Mouse (Mus musculus) heart, adult 9 months (tissue): ENCODE data around the gene Nelfe.

Experiments used
- DNase-seq, 2 experiments: peaks; one replicate each; pipeline ENCODE4 v3.0.0; 2022; ENCODE audit warnings: low spot score in 2 of 2

Nelfe gene

DNA sequence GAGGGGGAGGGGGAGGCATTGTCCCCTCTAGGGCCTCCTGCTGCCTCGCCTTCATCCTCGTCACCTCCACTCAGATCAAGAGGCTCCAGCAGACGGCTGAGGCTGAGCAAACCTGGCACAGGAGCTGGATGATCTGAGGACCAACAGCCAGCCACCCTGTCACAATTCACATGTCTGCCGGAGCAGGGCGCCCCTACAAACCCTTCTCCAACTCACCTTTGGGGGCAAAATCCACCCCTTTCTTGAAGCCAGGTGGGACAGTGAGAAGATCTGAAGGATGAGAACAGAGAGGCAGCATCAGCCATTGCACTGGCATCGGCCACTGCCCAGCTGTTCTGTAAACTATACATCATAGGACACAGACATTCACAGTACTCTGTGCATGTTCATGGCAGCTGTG, 3.0 kb upstream of the Nelfe start:
- DNase-seq, result no peak

DNA sequence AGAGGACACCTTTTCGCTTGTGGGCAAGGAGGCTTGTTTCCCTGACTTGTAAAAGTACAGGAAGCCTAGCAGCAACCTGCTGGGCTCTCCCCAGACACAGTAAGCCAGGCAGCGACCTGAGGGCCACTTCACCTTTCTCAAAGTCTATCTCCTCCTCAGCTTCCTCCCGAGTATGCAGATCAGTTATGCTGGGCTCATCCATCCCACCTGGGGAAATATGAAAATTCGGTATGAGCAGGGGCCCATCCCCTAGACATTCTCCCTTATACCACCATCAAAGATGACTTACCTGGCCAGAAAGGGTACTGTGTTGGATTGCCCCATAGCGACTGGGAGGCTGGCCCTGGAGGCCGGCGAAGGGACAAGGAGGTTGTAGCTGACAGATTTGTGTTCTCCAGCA, 2.6 kb upstream of the Nelfe start:
- DNase-seq, result no peak

DNA sequence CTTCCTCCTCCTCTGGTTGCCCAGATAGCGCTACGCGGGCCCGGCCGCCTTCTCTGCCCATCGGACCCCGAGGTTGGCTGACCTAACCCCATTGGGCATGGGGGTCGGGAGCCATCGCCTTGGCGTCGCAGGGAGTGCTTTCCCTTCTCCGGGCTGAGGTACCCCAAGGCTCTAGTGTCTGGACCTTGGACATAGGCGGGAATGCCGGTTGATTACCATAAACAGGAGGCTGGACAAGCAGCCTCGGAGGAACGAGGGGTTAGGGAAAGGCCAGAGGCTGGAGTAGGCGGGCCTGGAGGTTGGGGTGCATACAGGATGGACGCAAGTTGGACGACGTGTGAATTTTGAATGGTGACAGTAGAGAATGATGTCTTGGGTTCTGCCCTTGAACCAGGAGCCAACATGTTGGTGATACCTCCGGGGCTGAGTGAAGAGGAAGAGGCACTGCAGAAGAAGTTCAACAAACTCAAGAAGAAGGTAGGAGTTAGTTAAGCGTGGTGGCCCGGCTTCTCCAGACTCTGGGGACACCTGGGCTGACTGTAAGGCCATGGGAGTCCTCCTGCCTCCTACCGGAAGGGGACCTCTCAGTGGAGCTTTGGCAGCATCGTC, 430 bp downstream of the Nelfe start:
- DNase-seq, result no peak

- no peak for DNase-seq
These were observed 3.3 kb downstream of the Nelfe start for GRCm38 (mm10) chr17:34853511-34853910.

- no peak for DNase-seq
These were observed 4.6 kb downstream of the Nelfe start for GRCm38 (mm10) chr17:34854761-34855160.

DNA sequence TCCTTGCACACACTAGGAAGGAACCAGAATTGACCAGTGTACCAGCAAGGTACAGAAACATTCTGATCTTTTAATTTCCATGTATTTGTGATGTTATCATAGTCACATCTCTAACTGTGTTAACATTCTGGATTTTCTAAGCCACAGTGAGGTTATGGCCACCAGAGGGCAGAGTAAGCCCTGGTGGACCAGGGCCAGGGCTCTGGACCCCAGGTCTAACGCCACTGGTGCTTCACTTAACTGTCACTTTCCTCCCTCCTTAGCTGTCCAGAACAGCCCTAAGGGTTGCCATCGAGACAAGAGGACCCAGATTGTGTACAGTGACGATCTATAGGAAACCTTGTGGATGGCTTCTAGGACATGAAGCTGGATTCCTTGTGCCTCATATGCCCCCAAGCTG, 5.6 kb downstream of the Nelfe start:
- DNase-seq, result peak in 1 of 2 experiments; percentile 35

- no peak for DNase-seq
These were observed 8.5 kb downstream of the Nelfe start for GRCm38 (mm10) chr17:34858670-34859069.

GRCm38 (mm10) chr17:34860514-34860913, 10.3 kb downstream of the Nelfe start:
- no peak for DNase-seq

GRCm38 (mm10) chr17:34861704-34862415, 11.7 kb downstream of the Nelfe start:
- DNase-seq, result no peak

DNA sequence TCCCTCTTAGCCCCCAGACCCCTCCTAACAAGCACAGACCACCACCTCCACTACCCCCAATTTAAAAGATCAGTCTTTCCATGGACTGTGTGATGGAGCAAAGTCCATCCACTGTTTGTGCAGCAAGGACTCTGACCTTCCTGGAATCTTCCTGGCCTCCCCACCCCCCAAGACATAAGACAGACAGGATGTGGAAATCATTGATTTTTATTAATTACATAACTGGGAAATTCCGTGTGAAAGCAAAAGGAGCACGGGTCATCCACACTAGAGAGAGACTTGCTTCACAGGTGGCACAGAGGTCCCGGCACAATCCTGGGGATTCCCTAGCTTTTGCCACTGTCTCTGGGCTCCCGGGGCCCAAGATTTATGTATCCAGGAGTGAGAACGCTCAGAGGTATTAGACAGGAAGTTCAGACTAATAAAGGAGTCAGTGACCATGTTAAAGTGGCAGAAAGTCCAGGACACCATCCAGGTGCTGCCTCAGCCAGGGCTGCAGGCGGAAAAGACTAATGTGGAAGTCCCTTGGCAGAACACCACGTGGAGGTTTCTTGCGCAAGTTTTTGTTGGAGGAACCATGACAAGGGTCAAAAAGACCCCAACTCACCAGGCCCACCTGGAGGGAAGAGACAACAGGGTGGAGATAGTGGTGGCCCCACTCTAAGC, 12.4 kb downstream of the Nelfe start, which contains the start of gene Cfb:
Cfb (minus strand) TSS at position 103 of the 666 bp plus-strand sequence.
- DNase-seq, result no peak

GRCm38 (mm10) chr17:34865981-34866380, 15.8 kb downstream of the Nelfe start:
- no peak for DNase-seq

GRCm38 (mm10) chr17:34874321-34874720, 24.1 kb downstream of the Nelfe start:
- no peak for DNase-seq

GRCm38 (mm10) chr17:34879336-34879879, 29.2 kb downstream of the Nelfe start, which contains the start of gene Zbtb12:
Gene Zbtb12 (plus strand): TSS chr17:34879483.
- no peak for DNase-seq

- no peak for DNase-seq
These were observed 31.0 kb downstream of the Nelfe start for GRCm38 (mm10) chr17:34881166-34881565.

- DNase-seq, result no peak
These were observed 31.6 kb downstream of the Nelfe start, which contains the start of gene Gm20547 for GRCm38 (mm10) chr17:34881683-34882310. Gene Gm20547 (minus strand): TSS chr17:34882042.

- DNase-seq, result no peak
These were observed 33.1 kb downstream of the Nelfe start for GRCm38 (mm10) chr17:34883332-34883731.

DNA sequence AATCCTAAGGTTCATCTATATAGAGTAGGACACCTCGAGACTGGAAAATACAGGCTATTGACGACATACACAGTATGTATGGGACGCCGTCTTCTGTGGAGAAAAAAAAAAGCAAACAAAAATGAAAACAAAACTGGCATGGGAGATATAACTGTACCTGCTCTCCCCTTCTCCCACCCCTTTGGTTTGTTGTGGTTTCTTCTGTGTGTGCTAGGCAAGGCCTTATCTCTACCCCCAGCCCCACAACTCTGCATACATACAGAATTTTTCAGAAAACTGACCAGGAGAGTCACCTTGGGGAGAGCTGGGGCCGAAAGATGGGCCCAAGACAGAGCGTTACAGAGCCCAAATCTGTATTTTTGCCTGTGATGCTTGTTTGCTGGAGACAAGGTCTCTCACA, 34.5 kb downstream of the Nelfe start:
- no peak for DNase-seq

DNA sequence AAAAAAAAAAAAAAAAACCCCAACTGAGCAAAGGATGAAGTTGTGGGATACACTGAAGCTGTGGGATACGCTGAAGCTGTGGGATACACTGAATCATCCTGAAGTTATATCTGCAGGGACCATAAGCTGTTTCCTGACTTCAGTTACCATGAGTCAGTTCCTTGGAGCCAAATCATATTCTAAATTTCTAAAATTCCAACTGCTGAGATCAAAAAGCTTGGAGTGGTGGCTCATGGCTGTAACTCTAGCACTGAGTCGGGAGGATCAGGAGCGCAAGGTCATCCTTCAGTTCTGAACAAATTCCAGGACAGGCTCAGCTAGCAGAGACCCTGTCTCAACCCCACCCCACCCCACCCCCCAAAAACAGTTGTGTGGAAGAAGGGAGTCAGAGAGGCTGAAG, 35.4 kb downstream of the Nelfe start:
- no peak for DNase-seq

GRCm38 (mm10) chr17:34887942-34888341, 37.8 kb downstream of the Nelfe start:
- DNase-seq, result no peak

DNA sequence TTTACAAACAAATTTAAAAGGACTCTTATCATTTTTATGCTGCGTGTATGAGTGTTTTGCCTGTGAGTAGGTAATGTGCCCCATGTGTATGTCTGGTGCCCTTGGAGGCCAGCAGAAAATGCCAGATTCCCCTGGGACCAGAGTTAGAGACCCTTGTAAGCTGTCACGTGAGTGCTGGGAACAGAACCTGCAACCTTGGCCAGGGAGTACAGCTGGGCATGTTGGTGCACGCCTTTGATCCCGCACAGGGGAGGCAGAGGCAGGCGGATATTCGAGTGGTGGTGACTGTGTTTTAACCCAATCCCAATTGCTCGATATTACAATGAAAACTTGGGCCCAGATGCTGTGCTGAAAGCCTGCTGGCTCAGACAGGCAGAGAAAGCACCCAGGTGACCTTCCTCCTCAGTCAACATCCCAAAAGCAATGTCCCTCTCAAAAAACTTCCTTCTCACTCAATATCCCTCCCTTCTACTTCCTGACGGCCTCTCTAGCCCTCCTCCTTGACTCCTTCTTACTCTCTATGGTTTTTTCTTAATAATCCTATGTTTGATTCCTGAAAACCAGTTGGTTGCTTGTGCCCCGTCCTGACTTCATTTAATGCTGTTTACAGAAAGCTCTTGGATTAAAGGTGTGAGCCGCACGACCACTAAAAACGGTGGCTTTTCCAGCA, 40.0 kb downstream of the Nelfe start:
- DNase-seq, result no peak

GRCm38 (mm10) chr17:34891377-34891776, 41.2 kb downstream of the Nelfe start:
- DNase-seq, result no peak
